Mouse (Mus musculus): ENCODE measurements around the gene Stx18.

Gene Stx18

GRCm38 (mm10) chr5:38140893-38141292, 102.4 kb downstream of the Stx18 start:
- no peak for DNase-seq

- no peak for DNase-seq
Measured at GRCm38 (mm10) chr5:38146524-38146923, 108.0 kb downstream of the Stx18 start.

GRCm38 (mm10) chr5:38151264-38151663, 112.7 kb downstream of the Stx18 start:
- peak; percentile 85 for DNase-seq

GRCm38 (mm10) chr5:38152201-38153108, 113.9 kb downstream of the Stx18 start:
- no peak for DNase-seq

- DNase-seq, result no peak
Measured at GRCm38 (mm10) chr5:38153636-38154035, 115.1 kb downstream of the Stx18 start.

- DNase-seq, result peak; percentile 39
Measured at GRCm38 (mm10) chr5:38157481-38158020, 119.0 kb downstream of the Stx18 start.

- DNase-seq, result peak; percentile 70
Measured at GRCm38 (mm10) chr5:38158501-38158946, 120.0 kb downstream of the Stx18 start.

- peak; percentile 85 for DNase-seq
Measured at GRCm38 (mm10) chr5:38158947-38159633, 120.5 kb downstream of the Stx18 start.

GRCm38 (mm10) chr5:38159634-38160413, 121.3 kb downstream of the Stx18 start, which contains the start of gene Nsg1:
Gene Nsg1 (minus strand): TSS chr5:38159907.
- DNase-seq, result no peak

GRCm38 (mm10) chr5:38168497-38168896, 130.0 kb downstream of the Stx18 start:
- no peak for DNase-seq

GRCm38 (mm10) chr5:38173766-38174165, 135.2 kb downstream of the Stx18 start:
- no peak for DNase-seq

- DNase-seq, result no peak
Measured at GRCm38 (mm10) chr5:38174256-38174912, 135.8 kb downstream of the Stx18 start.

GRCm38 (mm10) chr5:38184688-38185285, 146.2 kb downstream of the Stx18 start:
- no peak for DNase-seq

GRCm38 (mm10) chr5:38187006-38187405, 148.5 kb downstream of the Stx18 start:
- DNase-seq, result no peak
